21 mouse cellular contexts compared by ENCODE assay signal in the genomic region with DNA sequence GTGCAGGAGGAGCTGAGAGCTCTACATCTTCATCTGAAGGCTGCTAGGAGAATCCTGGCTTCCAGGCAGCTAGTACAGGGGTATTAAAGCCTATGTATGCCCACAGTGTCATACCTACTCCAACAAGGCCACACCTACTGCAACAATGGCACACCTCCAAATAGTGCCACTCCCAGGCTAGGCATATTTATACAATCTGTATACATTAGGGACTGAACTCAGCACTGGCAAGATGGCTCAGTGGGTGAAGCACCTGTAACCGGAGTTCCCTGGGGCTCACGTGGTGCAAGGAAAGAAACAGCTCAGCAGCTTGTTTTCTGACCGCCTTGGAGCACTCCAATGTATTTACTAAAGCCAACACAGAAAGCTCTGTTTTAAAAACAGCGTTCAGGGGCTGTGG. TPM values are rescaled to one million over a fixed set of nuclear protein-coding genes. Genes with fewer than 3 reads are reported as not detected.
DNase-seq lines count a peak whose midpoint lies in the region; ATAC-seq and TF ChIP-seq lines count a peak whose summit lies in the region.
"Had no signal": no experiment of that assay in that cellular context is flagged by ENCODE, and none has a peak within 500 bp of the region (broad histone marks: within the 10 kb centered on the region; RNA-seq: fewer than 3 reads in every experiment).

No protein-coding gene starts in this region.

- peak; percentile 36 for DNase-seq in large intestine, adult 2 months (ENCODE audit: low read depth, low spot score)
- DNase-seq in stomach, postnatal 0 days (ENCODE audit: low spot score) = peak; percentile 63
- DNase-seq in B cell, adult 2 months = no peak
- no peak for DNase-seq in frontal cortex, postnatal 36 days (ENCODE audit: low spot score in 2 of 2)
- DNase-seq: adrenal gland, adult 2 months; adrenal gland, adult 8-10 months; adrenal gland, postnatal 10 days; adrenal gland, postnatal 14 days; adrenal gland, postnatal 25 days; adrenal gland, postnatal 36 days; cerebellum, adult 11 months; cerebellum, adult 11-12 months; cerebellum, adult 18-20 months; cerebellum, adult 2 months had no signal

- 64% methylated on average over 4 of the region's 4 CpGs for WGBS in large intestine, adult 2 months
- 80% methylated on average over 4 of the region's 4 CpGs for WGBS in stomach, postnatal 0 days

- H3K9ac ChIP-seq in stomach, postnatal 0 days (ENCODE audit: low read length) = no peak overlapping the region

- peak; percentile 85 for ATAC-seq in stomach, postnatal 0 days (ENCODE audit: low FRiP score, low TSS enrichment)
- ATAC-seq: activated CD4-positive, CD25-positive, alpha-beta regulatory T cell, adult 4 months; CD4-positive, CD25-positive, alpha-beta regulatory T cell, adult 4 months; Patski had no signal

- H3K4me1 ChIP-seq in stomach, postnatal 0 days (replicated peaks; ENCODE audit: control insufficient read depth, insufficient read depth) = no peaks in the 10 kb centered on the region

- no peaks in the 10 kb centered on the region for H3K27me3 ChIP-seq in stomach, postnatal 0 days (ENCODE audit: control insufficient read depth, insufficient read depth, low read length)
- H3K27me3 ChIP-seq: CH12.LX, Patski had no signal

- no peak for TF ChIP-seq EP300 in stomach, postnatal 0 days (optimal IDR thresholded peaks at IDR 0.05)

- no peak overlapping the region for H3K4me3 ChIP-seq in stomach, postnatal 0 days (ENCODE audit: low read depth, low read length)

- H3K27ac ChIP-seq in stomach, postnatal 0 days (replicated peaks) = no peak overlapping the region

- no peak overlapping the region for H3K4me2 ChIP-seq in stomach, postnatal 0 days (replicated peaks; ENCODE audit: low read depth)

- peaks cover 18% of the 10 kb centered on the region; the same call in 1 of the 2 replicates for H3K36me3 ChIP-seq in stomach, postnatal 0 days (ENCODE audit: control insufficient read depth, insufficient read depth, low read length)

- no peak for TF ChIP-seq CTCF in stomach, postnatal 0 days (IDR thresholded peaks at IDR 0.05; ENCODE audit: low read depth)

- H3K9me3 ChIP-seq in stomach, postnatal 0 days (ENCODE audit: control insufficient read depth, low read length) = no peaks in the 10 kb centered on the region
- H3K9me3 ChIP-seq: G1E had no signal

RNA-seq across cellular contexts. Expression of a gene that starts 5.3 kb away (rescaled TPM):
- 44.6 and 44.8 TPM in 2 replicates for polyA plus RNA-seq in large intestine, adult 2 months (2012; rRNA removed)
- 79.7 and 81.1 TPM in 2 replicates for polyA plus RNA-seq in stomach, postnatal 0 days (2015; fragmentation: Nextera tagmentation; extraction: Ambion mirVana)

RNA-seq across cellular contexts. Expression of a gene that starts 12.8 kb away (rescaled TPM):
- not detected in 2 replicates for polyA plus RNA-seq in large intestine, adult 2 months (2012; rRNA removed)
- polyA plus RNA-seq in stomach, postnatal 0 days (2015; fragmentation: Nextera tagmentation; extraction: Ambion mirVana) = 0.38 and 0.44 TPM in 2 replicates
- polyA plus RNA-seq: adrenal gland, adult 2 months; brain, embryonic 14.5 days; cerebellum, adult 2 months; G1E had no signal

RNA-seq across cellular contexts. Expression of a gene that starts 26.7 kb away (rescaled TPM):
- polyA plus RNA-seq in large intestine, adult 2 months (2012; rRNA removed) = 0.35 TPM in 1 of 2 replicates, not detected in the other
- polyA plus RNA-seq in stomach, postnatal 0 days (2015; fragmentation: Nextera tagmentation; extraction: Ambion mirVana) = 0.15 and 0.33 TPM in 2 replicates
- polyA plus RNA-seq: C2C12; cerebellum, adult 2 months; G1E had no signal

RNA-seq across cellular contexts. Expression of a gene that starts 52.0 kb away (rescaled TPM):
- 0.50 and 1.1 TPM in 2 replicates for polyA plus RNA-seq in large intestine, adult 2 months (2012; rRNA removed)
- polyA plus RNA-seq in stomach, postnatal 0 days (2015; fragmentation: Nextera tagmentation; extraction: Ambion mirVana) = 0.17 and 0.18 TPM in 2 replicates
- polyA plus RNA-seq: Patski had no signal

Comparison
In these comparisons a context has a peak if more than half of its experiments do, and no peak if none do; other contexts are left out.
1. DNase-seq: peak in large intestine, adult 2 months (single experiment) and stomach, postnatal 0 days (single experiment); none in B cell, adult 2 months (0 of 2) and frontal cortex, postnatal 36 days (0 of 2).